Mouse (Mus musculus) cerebellum, postnatal 36 days (tissue): ENCODE results near the gene Ryk.

Source experiments
- DNase-seq, 2 experiments: peaks; one replicate each; pipeline ENCODE4 v3.0.0; 2021 to 2022; ENCODE audit warnings: mixed read lengths in 2 of 2

Ryk gene

GRCm38 (mm10) chr9:102859963-102860362, 25.2 kb downstream of the Ryk start:
- no peak for DNase-seq

GRCm38 (mm10) chr9:102860802-102861469, 26.2 kb downstream of the Ryk start:
- no peak for DNase-seq

- DNase-seq, result no peak
Measured at GRCm38 (mm10) chr9:102861789-102862188, 27.1 kb downstream of the Ryk start.

- no peak for DNase-seq
Measured at GRCm38 (mm10) chr9:102862260-102862659, 27.5 kb downstream of the Ryk start.

DNA sequence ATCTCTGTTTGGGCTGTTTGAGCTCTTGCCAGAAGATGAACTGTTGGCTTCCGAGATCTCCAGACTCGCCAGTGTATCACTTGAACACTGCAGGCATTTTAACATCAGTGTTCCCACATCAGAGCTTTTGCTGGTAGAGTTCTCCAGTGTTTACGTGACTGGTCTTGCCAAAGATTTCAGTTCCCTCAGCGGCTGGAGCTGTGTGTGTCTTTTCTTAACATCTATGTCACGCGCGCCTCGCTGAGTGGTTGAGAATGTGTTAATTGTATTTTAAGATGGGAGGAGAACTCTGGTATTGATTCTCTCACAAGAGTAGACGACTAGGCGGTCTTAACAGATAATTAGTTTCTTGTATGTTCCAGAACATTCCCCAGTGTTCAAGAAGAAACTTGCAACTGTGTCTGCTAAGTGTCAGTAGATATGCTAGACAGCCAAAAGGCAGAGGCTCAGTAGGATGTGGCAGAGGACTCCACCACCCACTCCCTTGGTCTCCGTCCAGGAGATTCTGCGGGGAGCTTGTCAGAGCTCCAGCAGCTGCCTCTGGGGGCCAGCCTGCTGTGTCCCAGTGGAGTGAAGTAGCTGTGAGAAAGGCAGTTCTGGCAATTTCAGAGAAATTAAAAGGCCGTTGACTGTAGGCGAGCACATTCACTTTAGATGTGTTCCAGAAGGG, 29.3 kb downstream of the Ryk start:
- peak in 1 of 2 experiments; percentile 30 for DNase-seq

DNA sequence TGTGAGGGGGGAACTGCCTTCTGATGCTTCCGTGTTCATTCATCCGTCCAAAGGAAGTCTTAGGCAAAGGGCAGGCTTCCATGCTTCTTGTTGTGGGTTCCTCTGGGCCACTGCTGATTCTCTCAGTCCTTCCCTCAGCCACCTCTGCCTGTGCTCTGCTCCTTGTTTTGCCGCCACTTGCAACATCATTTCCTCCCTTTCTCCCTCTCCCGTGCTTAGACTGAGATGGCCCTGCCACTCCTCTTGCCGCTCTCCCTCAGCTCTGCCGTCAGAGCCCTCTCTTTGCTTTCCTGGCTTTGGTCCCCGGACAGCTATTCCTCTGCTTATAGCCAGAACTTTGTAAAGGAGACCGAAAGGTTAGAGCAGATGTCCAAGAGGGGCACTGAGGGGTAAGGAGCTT, 30.2 kb downstream of the Ryk start:
- no peak for DNase-seq

DNA sequence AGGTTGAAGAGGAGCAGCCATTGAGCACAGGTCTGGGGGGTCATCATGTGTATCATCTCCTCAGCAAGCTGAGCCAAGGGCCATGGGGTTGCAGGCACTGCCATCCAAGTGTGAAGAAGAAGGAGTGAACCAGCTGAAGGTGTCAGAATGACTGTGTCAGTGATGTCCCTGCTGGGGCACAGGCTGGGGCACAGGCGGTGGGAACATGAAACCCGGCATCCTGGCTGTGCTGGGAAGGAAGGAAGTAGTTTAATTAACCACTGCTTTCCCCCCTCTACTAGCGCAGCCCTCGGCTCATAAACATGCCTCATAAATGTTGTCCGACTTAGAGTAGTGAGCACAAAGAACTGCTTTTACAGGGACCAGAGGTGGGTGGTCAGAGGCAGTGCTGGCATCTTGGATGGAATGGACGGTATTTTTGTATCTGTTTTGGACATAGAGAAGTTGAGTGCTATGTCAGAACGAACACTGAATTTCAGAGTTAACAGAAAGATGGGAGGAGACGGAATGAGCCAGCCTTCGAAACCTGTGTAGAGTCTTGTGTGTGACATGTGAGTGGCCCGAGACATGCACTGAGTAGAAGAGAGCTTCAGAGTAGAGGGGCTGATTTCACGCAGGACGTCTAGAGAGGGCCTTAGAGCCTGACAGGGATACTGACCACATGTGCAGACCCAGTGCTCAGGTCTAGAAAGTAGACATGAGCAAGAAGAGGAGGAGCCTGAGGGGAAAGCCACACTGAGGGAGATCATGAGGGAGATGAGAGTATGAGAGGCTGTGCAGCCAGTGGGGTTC, 31.4 kb downstream of the Ryk start:
- no peak for DNase-seq

DNA sequence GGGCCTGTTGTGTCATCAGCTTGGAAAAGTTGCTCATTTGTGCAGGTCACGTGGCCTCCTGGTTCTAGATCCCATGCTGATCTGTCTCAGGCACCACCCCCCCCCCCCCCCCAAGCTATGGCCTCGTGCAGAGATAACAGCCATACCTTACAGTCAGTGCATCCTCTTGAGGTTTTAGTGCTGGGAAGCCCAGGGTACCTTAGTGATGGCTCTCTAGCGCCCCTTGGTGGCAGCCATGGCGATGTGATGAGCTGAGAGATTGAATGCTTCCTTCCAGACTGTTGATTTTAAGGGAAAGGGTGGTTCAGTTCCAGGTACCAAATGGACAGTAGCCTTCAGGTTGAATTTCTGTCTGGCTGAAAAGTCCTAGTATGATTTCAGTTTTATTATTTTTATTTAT, 32.2 kb downstream of the Ryk start:
- DNase-seq, result peak; percentile 79 to 85

DNA sequence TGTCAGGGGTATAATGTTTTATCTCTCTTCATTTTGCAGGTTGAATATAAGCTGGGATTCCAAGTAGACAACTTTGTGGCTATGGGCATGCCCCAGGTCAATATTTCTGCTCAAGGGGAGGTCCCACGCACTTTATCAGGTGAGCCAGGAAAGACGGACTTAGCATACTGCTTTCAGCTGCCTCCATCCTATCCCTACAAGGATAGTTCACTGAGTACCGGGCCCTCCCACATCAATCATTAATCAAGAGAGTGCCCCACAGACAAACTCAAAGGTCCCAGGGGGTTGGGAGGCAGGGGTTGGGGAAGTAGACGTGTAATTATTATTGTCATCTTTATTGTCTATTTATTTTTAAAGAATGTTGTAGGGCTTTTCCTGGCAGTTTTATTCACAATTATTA, 32.8 kb downstream of the Ryk start:
- DNase-seq, result no peak

GRCm38 (mm10) chr9:102868451-102868850, 33.7 kb downstream of the Ryk start:
- peak in 1 of 2 experiments; percentile 49 for DNase-seq

- no peak for DNase-seq
Measured at GRCm38 (mm10) chr9:102876054-102876690, 41.5 kb downstream of the Ryk start.

DNA sequence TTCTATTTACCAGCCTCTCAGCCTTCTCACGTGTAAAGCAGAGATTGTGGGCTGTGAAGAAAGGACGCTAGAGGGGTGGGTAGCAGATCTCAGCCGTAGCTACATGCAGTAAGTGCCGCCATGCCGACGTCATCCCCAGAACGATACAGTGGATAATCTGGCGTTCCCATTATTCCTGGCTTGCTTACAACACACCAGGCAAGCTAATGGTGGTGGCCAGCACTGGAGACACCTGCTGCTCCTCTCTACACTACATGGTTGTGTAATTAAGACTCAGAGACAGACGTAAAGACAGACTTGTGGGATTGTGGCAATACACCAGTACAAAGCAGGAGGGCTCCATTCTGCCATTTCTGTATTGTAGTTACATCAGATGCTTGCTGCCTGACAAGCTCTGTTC, 43.2 kb downstream of the Ryk start:
- no peak for DNase-seq

- peak; percentile 49 to 57 for DNase-seq
Measured at GRCm38 (mm10) chr9:102879545-102879944, 44.8 kb downstream of the Ryk start.

DNA sequence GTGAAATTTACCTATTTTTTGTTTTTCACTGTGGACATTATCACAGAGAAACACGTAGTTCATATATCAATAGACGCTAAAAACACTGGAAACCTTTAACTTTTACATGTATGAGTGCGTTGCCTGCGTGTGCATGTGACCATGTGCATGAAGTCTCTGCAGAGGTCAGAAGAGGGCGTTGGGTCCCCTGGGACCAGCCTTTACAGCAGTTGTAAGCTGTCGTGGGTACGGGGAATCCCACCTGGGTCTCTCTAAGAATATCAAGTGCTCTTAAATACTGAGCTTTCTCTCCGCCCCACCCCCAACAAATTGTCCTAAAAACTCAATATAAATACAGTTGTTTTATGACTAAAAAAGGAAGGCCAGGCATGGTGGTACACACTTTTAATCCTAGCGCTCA, 50.0 kb downstream of the Ryk start:
- no peak for DNase-seq

DNA sequence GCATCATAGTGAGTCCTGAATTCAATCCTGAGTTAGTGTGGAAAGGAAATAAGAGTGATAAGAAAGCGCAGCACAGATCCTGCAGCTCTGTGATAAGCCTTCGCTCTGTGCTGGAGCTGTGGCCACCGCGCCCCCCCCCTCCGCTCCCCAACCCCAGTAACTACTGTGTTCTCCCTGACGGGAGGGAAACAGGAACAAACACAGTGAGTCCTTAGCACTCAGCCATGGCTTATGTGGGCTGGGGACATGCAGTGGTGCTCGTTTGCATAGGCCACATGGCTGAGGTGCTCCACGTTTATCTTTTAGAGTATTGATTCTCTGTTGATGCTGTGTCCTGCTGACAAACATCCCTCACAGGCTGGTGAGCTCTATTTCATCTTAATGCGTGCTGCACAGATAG, 55.4 kb downstream of the Ryk start:
- no peak for DNase-seq

DNA sequence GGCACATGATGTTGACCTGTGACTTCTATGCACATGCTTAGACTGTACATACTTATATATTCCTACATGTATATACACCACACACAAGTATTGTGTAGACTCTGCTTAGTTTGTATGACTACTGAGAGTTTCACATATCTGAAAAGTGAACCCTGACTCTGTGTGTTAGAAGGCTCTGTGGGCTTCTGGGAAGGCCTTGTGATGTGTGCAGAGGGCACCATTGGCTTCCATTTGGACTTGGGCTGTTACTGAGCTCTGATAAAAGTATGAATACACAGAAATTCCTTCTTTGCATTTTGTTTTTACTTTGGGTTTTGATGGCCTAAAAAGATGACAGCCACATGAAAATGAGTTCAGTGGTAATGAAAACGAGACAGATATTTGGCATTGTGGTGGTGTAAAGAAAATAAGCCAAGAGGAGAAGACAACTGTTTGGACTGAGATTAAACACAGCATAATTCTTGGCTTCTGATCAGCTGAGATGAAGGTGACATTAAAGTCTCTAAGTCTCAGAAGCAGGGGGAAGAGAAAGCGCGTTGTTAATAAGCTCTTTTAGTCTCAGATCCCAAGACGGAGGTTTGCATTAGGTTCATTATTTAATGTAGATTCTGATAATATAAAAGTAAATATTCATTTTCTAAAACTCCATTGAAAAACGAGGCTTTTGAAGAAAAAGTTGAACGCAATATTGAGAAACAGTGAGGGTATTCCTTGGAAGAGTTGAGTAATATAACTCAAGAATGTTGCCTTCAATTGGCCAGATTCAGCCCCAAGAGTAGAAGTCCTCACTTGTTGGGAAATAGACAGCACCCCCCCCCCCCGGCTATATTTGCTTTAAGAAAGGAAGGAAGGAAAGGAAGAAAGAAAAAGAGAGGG, 58.0 kb downstream of the Ryk start:
- no peak for DNase-seq

GRCm38 (mm10) chr9:102893356-102893870, 58.7 kb downstream of the Ryk start:
- DNase-seq, result no peak

- DNase-seq, result no peak
Measured at GRCm38 (mm10) chr9:102899916-102900315, 65.2 kb downstream of the Ryk start.

DNA sequence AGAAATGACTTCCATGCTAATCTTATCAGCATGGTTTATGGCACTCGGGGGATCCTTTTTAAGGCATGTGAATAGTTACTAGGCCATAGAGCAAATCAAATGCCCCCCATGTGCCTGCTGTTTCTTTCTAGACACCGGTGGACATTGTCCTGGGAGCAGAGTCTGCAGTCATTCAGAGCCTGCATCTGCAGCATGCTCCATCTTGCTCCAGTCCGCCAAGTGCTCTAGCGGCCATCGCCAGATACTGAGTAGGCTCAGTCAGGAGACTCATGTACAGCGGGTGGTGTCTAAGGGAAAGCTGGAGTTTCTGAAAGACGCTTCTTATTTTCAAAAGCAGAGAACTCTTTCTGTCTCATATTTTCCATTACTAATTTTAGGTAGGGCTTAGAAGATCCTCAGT, 67.6 kb downstream of the Ryk start:
- no peak for DNase-seq

- no peak for DNase-seq
Measured at GRCm38 (mm10) chr9:102904952-102905351, 70.2 kb downstream of the Ryk start.

GRCm38 (mm10) chr9:102906781-102907180, 72.1 kb downstream of the Ryk start:
- no peak for DNase-seq
